Mouse (Mus musculus): ENCODE results near the gene Fgf23.

DNA sequence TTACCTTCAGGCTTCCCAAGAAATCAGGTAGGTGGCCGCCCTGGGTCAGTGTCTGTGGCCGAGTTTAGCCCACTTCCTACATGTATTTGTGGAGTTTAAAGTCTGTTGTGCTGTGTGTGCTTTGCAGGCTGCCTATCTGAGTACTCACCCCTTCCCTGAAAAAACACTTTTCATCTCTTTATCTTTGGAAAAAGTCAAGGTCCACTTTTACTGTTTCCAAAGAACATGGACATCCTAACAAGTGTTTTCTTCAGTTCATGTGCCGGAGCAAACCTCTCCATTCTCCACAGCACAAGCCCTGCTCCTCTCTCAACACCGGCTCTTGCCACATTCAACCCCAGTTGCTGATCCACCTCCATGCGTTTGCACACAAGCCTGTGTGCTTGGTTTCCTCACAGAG, 50.3 kb downstream of the Fgf23 start:
- TF ChIP-seq EP300 (optimal IDR thresholded peaks at IDR 0.05): no peak
- TF ChIP-seq CTCF (IDR thresholded peaks at IDR 0.05; ENCODE audit: low read depth): no peak

Measured in stomach, postnatal 0 days (tissue).